Mouse (Mus musculus) CD4-positive, CD25-positive, alpha-beta regulatory T cell, adult 2 months (primary cell): Measurements from ENCODE around the gene Tmem123.

ENCODE experiments used
- DNase-seq: peaks from one replicate; pipeline ENCODE4 v3.0.0-alpha.2; 2012; ENCODE audit warnings: low read depth, low spot score

The Tmem123 gene

DNA sequence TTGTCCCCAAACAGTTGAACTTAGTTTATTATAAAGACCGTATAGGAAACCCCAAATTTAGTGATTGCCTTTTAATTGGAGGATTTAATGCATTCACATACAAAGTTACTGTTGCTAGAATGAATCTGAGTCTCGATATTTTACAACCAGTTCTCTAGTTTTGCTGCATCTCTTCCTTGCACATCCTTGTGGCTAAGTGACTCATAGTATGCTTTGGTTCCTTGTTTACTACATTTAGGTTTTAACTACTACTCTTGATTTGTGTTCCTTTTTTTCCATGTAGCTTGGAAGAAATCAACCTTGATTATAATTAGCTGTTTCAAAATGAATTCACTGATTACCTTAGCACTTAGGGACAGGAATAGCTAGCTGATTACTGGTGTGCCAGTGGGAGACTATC is 11.2 kb downstream of the Tmem123 start:
- DNase-seq, result no peak

DNA sequence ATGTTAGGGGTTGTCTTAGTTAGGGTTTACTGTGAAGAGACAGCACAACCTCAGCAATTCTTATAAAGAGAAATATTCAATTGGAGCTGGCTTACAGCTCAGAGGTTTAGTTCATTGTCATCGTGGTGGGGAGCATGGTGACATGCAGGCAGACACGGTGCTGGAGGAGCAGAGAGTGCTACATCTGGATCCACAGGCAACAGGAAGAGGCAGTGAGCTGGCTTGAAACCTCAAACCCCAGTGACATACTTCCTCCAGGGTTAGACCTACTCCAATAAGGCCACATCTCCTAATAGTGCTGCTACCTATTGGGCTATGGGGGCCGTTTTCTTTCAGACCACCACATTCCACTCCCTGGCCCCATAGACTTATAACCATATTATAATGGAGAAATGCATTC is 12.1 kb downstream of the Tmem123 start:
- DNase-seq, result peak; percentile 63

DNA sequence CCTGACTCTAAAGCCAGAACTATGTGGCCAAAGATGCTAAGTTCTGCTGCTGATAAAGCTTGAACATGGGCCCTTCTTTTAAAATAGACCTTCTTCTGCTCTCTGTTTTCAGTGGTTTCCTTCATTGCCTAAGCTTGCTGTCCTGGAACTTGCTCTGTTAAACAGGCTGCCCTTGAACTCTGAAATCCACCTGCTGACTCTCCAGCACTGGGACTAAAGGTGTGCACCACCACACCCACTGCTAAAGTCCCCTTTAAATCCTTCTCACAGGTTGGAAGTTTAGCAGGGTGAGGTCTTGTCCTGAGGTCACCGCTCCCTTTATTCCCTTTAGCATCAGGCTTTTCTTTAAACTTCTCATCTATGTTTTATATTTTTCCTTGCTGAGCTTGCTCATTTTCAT is 13.1 kb downstream of the Tmem123 start:
- DNase-seq, result no peak

DNA sequence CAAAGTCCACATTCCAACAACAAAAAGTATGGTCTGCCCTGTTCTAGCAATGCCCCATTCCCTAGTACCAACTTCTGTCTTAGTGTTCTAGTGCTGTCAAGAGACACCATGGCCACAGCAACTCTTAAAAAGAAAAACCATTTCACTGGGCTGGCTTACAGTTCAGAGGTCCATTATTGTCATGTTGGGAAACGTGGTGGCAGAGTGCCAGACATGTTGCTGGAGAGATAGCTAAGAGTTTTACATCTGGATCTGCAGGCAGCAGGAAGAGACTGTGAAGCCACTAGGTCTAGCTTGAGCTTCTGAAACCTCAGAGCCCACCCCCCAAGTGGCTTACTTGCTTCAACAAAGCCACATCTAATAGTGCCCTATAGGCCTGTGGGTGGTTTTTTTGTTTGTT is 13.8 kb downstream of the Tmem123 start:
- DNase-seq, result no peak

DNA sequence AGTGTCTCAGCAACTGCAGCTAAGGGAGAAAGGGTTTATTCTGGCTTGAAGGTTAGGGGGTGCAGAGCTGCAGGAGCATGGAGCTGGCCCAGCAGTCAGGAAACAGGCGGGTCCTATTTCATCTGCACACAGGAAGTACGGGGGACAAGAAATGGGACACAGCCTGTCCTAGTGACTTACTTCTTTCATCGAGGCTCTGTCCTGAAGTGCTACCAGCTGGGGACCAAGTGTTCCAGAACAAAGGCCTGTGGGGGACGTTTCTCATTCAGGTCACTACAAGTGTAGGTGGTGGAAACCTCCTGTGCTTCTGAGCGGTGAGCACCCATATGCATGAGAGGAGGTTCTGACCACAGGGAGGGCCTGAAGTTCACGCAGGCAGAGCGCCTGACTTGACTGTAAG is 14.9 kb downstream of the Tmem123 start:
- DNase-seq, result peak; percentile 33

DNA sequence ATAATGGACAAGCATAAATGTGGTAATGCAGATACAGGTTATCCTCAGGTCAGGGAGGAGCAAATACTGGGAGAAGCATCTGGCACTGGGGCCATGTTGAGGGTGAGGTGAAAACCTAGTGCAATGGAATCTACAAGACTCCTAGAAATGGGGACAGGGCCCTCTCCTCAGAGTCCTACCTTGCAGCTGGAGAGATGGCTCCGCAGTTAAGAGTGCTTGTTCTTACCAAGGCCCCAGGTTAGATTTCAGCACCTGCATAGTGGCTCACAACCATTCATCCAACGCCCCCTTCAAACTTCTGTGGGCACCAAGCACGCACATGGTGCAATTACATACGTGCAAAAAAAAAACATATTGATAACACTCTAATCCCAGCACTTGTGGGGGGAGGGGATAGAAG is 15.9 kb downstream of the Tmem123 start:
- no peak for DNase-seq

DNA sequence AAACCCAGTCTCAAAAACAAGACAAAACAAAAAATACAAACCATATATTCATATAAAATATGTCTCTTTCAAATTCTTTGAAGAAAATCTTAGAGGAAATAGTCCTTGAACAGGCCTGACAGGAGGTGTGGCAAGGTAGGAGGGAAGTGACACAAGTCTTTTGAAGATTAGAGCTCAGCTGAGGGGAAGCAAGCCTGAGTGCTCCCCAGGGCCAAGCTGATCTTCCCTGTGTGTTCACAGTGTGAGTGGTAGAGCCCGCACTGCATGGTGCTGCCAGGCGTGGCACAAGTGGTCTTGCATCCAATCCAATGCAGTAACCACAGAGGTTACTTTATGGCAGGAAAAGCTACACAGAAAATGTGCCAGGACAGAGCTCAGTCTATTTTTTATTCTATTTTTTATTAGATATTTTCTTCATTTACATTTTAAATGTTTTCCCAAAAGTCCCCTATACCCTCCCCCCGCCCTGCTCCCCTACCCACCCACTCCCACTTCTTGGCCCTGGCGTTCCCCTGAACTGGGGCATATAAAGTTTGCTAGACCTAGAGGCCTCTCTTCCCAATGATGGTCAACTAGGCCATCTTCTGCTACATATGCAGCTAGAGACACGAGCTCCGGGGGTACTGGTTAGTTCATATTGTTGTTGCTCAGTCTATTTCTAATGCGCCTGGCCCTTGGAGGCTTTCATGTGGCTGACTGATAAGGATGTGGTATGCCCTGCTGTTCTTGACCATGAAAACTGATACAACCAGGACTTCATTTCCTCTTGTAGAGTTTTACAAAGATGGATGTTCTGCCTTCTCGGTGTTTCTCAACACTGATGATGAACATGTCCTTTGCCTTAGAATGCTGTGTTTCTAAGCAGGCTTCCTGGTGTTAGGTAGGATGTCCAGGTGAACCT is 16.7 kb downstream of the Tmem123 start:
- peak; percentile 74 for DNase-seq

DNA sequence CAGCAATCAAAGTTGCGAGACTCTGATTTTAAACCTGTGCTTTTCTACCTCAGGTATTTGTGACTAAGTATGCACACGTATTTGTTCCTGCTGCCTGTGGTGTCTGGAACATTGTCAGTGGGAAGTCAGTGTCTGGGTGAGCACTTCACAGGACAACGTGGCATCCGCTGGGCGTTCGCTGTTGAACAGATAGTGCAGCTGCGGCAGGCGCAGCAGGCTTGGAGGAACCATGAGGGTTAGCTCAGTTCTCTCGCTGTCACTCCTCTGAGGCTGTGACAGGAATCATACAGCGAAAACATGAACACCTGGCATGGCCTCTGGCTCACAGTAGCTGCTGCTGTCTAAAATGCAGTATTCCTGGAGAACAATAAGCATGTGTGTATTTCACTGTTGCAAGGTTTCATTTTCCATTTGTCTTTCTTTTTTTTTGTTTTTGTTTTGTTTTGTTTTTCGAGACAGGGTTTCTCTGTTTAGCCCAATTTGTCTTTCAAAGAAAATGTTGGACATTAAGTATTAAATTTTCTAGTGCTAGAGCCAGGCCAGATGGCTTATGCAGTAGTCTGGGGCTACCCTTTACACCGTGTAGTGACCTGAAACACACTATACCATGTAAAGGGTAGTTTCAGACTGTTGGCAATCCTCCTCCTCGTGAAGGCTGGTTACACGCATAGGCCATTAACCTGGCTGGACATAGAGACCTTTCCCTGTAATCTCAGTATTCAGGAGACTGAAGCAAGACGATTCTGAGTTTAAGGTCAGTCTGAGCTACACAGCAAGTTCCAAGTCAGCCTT is 20.2 kb downstream of the Tmem123 start:
- DNase-seq, result peak; percentile 55

DNA sequence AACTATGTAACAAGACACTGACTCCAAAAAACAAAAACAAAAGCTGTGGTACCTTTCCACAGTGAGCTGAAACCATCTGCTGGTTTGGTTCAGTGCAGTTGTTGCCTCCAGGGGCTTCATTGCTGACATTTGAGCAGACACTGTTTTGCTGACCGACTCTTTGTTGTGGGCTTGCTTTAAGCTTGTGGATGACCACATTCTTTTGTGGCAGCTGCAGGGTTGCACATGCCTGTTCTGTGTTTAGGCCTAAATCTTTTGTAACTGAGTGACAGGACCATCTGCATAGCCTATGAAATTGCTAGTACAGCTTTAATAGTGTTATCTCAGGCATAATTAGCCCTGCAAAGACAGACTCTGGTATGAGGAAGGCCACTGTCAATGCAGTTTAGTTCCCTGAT is 20.8 kb downstream of the Tmem123 start:
- DNase-seq, result no peak

DNA sequence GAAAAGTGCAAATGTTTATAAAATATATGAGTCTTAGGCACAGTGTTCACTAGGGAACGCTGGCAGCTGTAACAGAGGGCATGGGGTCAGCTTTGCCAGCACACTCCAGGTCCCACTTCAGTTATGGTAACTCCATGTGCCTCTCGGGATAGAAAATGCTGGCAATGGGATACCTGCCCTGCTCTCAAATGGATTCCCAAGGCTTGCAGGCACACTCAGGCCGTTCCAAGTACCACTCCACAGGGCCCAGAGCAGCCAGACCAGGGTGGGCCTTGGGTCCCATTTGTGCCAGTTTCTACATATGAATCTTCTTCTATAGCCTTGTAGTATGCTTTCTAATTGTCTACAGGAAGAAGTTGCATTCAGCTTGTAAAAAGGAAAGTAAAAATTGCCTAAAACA is 21.6 kb downstream of the Tmem123 start:
- DNase-seq, result no peak

DNA sequence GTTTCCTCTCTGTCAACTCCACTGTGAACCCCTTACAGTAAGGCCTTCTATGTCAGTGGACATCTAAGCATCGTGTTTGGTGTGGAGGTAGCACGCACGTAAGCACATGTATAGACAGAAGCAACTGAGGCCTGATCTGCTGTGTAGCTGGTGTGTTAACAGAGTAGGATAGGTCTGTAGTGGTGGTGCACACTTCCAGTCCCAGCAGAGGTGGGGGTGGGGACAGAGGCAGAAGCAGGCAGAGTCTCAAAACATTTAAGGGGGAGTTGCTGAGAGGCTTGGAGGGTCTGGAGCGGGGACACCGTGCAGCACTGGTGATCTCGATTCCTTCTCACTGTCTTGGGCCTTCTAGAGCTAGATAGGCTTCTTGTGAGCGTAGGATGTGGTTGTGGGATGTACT is 22.2 kb downstream of the Tmem123 start:
- DNase-seq, result no peak

DNA sequence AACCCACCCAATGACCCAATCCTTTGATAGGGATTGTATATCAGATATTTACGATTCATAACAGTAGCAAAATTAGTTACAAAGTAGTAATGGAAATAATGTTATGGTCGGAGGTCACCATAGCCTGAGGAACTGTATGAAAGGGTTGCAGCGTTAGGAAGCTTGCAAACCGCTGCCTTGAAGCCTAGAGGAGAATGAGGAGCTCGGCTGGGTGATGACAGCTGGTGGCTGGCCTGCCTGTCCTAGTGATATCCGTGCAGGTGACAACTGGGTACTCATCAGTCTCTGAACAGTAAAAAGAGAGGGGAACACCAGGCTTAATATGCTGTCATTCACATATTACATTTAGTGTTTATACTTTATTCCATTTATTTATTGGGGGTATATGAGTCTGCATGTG is 24.6 kb downstream of the Tmem123 start:
- no peak for DNase-seq

DNA sequence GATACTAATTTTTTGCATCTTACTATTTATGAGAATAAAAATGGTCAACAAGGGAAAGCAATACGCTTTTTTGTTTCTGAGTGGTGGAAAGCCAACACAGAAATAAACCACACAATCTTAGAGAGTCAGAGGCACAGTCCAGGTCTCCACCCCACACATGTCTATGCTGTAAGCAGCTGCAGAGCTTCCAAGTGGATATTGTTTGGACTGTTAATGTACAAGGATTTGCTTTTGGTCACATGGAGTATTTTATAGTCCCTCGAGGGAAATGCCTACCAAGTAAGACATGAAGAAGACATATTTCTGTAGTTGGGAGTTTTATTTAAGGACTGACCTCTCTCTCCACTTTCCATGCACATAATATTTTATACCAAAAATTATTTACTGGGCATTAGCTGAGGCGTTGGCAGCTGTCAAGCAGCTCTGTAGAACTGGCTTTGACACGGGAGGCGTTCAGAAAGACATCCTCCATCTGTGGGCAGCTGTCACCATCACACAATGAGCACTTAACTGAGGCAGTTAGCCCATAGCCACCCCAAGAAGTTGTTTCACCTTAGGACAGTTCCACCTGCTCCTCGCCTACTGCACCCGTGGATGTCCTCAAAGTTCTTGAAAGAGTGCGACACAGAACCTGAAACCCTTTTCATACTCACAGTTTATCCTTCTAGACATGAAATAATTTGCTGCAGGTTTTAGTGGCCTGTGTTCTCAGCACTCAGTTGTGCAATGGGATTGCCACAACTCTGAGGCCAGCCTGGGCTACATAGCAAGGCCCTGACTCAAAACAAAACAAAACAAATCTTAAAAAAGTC is 26.1 kb downstream of the Tmem123 start:
- DNase-seq, result no peak

DNA sequence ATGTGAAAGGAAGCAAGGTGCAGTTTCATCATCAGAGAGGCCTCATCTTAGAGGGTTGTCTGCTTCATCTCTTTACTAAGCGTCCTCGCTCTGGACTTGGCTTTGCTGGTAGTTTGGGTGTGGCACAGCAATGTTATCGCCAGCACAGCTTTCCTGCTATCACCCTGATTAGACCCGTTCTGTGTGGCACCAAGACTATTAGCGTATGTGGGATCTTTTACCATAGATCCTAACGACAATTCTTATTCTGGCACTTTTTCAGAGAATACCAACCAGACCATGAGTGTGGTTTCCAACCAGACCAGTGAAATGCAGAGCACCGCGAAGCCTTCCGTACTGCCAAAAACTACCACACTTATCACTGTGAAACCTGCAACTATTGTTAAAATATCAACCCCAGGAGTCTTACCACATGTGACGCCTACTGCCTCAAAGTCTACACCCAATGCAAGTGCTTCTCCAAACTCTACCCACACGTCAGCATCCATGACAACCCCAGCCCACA is 26.8 kb downstream of the Tmem123 start:
- no peak for DNase-seq

DNA sequence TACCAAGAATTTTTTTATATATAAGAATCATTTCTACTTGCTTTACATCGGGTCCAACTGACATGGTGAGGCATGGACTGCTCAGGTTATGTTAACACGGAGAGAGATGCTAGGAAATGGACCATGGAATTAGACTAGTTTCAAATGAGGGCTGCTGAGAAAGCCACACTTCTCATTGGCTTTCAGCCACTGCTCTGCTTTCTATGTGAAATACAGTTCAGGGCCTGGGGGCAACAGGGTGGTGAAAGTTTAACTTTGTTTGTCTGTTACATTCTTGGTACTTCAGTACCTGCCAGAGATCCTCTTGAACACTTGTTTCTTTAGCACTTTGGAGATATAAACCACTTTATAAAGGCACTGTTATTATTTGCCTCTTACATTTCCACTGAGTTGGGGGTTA is 29.7 kb downstream of the Tmem123 start:
- no peak for DNase-seq

DNA sequence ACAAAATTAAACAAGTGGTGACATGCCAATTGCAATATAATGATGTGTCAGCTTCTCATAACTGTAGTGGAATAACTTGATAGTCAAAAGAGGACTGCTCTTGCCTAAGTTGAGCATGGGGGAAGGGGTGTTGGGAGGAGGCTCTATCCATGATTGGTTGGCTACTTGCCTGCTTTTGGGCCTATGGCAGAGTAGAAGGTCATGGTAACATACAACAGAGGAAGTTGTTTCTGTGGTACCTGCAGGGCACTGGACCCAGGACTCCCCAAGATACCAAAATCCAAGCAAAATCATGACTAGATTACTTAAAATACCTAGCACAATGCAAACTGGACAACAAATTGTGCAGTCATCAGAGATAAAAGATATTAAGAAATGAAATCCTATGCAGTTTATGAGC is 31.7 kb downstream of the Tmem123 start:
- no peak for DNase-seq

DNA sequence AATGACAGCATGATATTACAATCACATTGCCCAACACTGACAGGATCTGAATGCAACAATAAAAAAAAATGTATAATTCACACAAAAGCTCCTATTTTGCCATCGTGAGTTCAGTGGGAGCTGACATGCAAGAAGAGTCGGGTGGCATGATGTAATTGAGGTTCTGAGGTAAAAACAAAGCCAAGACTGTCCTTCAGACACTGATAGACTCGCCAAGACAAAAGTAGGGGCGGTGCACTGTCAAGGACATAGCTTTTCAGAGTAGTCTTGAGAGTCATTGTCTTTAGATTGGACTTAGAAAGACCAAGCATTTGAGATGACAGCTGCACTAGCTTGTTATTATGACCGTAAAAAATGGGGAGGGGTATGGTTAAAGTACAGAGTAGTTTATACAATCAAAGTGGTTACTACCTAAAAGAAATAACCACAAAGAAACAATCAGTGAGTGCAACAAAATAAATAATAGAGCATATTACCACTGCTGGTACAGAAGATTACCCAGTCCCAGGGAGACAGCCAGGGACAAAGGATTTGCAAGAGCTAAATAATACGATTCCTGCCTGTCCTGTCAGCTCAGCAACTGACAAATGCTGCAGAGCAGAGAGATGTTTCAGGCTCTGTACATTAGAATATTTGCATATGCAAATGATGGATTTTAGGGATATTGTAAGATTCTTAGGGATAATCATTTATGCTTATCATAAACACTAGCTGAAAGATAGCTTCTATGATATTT is 32.5 kb downstream of the Tmem123 start:
- DNase-seq, result no peak

DNA sequence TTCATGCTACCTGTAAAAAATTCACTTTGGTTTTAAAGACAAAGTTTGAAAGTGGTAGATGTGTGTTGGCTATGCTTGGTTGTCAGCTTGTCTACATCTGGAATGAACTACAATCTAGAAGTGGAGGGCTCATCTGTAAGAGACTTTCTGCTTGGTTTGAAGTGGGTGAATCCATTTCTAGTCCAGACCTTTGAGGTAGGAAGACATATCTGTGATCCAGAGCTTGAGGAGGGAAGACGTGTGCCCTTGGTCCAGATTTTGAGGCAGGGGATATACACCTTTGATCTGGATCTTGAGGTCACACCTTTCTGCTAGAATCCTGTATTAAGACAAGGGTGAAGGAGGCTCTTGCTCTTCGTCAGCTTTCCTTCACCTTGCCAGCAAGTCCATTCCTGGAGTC is 33.7 kb downstream of the Tmem123 start:
- DNase-seq, result no peak

DNA sequence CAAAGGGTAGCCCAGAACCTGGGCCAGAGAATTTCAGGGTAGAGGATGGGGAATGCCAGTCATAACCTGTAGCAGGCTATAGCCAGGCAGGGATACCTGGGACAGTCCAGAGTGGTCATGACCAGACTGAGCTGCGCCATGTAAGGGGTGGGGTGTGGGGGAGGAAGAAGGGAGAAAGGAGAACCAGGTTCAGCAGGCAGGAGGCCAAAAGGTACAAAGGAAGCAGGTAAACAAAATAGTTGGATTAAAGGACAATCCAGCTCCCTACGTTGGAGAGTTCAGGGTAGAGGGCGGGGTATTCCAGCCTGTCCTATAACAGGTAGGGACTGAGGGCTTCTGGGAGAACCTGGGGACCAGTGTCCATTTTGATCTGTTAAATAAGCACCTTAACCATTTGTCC is 34.7 kb downstream of the Tmem123 start:
- DNase-seq, result no peak

DNA sequence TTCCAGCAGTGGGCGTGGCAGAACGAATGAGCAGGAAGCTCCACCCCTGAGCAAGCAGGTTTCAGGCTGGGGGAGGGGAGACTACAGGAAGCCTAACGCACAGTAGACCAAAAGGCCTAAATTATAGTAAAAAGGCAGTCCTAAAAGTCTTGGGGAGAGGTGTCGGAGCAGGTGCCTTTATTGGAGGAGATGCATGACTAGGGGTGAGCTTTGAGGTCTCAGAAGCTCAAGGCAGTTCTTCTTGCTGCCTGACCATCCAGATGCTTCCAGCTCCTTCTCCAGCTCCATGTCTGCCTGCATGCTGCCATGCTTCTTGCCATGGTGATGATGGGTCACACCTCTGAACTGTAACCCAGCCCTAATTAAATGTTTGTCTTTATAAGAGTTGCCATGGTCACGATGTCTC is 41.3 kb downstream of the Tmem123 start:
- peak; percentile 49 for DNase-seq

DNA sequence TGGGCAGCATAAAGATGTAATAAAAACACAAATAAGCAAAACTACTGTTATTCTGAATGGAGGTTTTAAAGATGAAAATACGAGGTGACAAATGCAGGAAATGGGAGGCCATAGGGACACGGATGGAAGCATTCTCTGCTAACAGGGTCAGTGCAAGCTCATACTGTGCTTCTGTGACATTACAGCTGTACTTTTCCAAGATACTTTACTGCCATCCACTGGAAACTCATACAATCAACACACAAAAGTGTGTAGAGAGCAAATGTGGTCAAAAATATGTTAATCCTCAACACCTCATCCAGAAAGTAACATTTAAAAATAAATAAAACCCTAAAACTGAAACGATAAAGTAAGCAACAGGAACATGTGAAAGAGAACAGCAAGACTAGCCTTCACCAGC is 58.9 kb downstream of the Tmem123 start:
- no peak for DNase-seq
